Mouse (Mus musculus) gonadal fat pad, adult 2 months (tissue): ENCODE measurements at regions not wholly inside any gene's neighbourhood (a gene's known extent, or its start where the extent isn't known, plus 50 kb on each side); places are given as distances from the start of the nearest gene placed in this dataset.

Source experiments
- DNase-seq: peaks from one replicate; pipeline ENCODE4 v3.0.0-alpha.2; 2012; ENCODE audit warnings: low read depth

GRCm38 (mm10) chr15:36719241-36719640 lies 288.3 kb downstream of the Zfp706 start:
- no peak for DNase-seq

GRCm38 (mm10) chr15:36717835-36718234 lies 289.7 kb downstream of the Zfp706 start:
- DNase-seq: no peak

GRCm38 (mm10) chr15:36716686-36717038 lies 290.9 kb downstream of the Zfp706 start:
- DNase-seq: no peak

GRCm38 (mm10) chr15:36715745-36716685 lies 291.6 kb downstream of the Zfp706 start:
- DNase-seq: no peak

- no peak for DNase-seq
Measured at GRCm38 (mm10) chr15:36715159-36715558, 292.4 kb downstream of the Zfp706 start.

GRCm38 (mm10) chr15:36709788-36710187 lies 297.8 kb downstream of the Zfp706 start:
- no peak for DNase-seq

GRCm38 (mm10) chr15:36708471-36708870 lies 299.1 kb downstream of the Zfp706 start:
- DNase-seq: no peak

GRCm38 (mm10) chr15:36705990-36706389 lies 301.6 kb downstream of the Zfp706 start:
- DNase-seq: no peak

- no peak for DNase-seq
Measured at GRCm38 (mm10) chr15:36705391-36705790, 302.2 kb downstream of the Zfp706 start.

GRCm38 (mm10) chr15:36701846-36702245 lies 305.7 kb downstream of the Zfp706 start:
- DNase-seq: no peak

GRCm38 (mm10) chr15:36700196-36700595 lies 307.4 kb downstream of the Zfp706 start:
- DNase-seq: no peak

- DNase-seq: no peak
Measured at GRCm38 (mm10) chr15:36695199-36696129, 312.1 kb downstream of the Zfp706 start.

- DNase-seq: no peak
Measured at GRCm38 (mm10) chr15:36691002-36691652, 316.4 kb downstream of the Zfp706 start.

- DNase-seq: no peak
Measured at GRCm38 (mm10) chr15:36689881-36690280, 317.7 kb downstream of the Zfp706 start.

GRCm38 (mm10) chr15:36689301-36689700 lies 318.3 kb downstream of the Zfp706 start:
- DNase-seq: no peak

GRCm38 (mm10) chr15:36688051-36688754 lies 319.4 kb downstream of the Zfp706 start:
- DNase-seq: peak; percentile 40

- DNase-seq: no peak
Measured at GRCm38 (mm10) chr15:36684684-36685083, 322.9 kb downstream of the Zfp706 start.

GRCm38 (mm10) chr15:36682832-36683231 lies 324.7 kb downstream of the Zfp706 start:
- DNase-seq: no peak

GRCm38 (mm10) chr15:36682159-36682558 lies 325.4 kb downstream of the Zfp706 start:
- DNase-seq: no peak

- DNase-seq: peak; percentile 41
Measured at GRCm38 (mm10) chr15:36680361-36681140, 327.0 kb downstream of the Zfp706 start.
